Mouse (Mus musculus): ENCODE data around the gene Cntrl. TPM values are rescaled to one million over a fixed set of nuclear protein-coding genes. Genes with fewer than 3 reads are reported as not detected.
A peak's percentile ranks its signal among the peaks of the same experiment; 100 is the strongest.

Cntrl gene
- total RNA-seq, 2 experiments from 2014 or later, result 6.7 to 11.0 TPM

DNA sequence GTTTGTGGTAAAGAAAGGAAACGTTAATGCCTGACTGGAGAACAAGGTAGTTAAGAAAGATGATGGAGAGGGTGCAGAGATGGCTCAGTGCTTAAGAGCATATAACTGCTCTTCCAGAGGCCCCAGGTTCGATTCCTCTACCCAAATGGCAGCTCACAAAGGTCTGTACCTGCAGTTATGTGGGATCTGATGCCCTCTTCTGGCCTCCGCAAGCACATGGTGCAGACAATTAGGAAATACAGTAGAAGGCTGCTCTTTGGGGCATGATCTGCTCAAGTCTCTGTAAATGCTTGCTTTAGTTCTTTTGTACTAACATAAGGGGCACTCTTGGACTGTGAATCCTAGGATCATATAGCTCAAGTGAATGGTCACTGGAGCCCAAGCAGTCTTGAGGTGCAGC lies 580 bp upstream of the Cntrl start:
- intact Hi-C loops (cut with DNase I), result loop anchor here (1.0 to 10.0 kb wide), 3 partner anchors 64 to 264 kb away; no protein-coding TSS in a partner anchor
- DNase-seq (ENCODE audit: low spot score in 2 of 2), result peak; percentile 26 to 32

DNA sequence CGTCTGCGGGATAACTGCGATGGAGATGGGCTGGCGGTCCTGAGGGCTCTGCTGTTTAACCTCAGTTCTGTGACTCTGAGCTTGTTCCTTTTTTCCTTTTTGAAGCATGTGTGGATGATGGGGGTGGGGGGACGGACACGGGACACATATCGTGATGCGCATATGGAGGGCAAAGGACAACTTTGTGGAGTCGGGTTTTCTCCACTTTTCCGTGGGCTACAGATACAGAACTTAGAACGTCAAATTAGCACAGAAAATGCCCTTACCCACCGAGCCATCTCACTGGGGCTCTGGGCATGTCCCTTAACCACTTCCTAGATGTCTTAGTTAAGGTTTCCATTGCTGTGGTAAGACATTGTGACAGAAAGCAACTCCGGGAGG lies 622 bp downstream of the Cntrl start:
- no peak for DNase-seq (ENCODE audit: low spot score in 2 of 2)
- intact Hi-C loops (cut with DNase I), result loop anchor here (1.0 to 10.0 kb wide), 3 partner anchors 65 to 265 kb away; no protein-coding TSS in a partner anchor

DNA sequence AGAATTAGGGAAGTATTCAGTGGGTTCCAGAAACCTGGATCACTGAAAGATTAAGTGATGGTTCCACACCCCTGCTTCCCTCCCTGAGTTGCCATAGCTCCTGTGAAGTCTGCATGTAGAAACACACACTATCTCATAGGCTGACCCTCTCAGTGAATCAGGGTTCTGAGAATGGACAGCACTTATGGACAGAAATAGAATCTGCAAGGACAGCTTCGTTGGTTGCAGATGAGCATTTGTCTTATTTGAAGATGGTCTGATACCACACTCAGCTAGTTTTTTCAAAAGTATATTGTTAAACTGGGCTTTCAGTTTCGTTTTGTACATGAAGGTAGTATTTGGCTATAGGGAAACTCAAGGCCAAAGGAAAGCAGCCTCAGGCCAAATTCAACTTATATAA lies 1.2 kb downstream of the Cntrl start:
- intact Hi-C loops (cut with DNase I), result no loop called here

DNA sequence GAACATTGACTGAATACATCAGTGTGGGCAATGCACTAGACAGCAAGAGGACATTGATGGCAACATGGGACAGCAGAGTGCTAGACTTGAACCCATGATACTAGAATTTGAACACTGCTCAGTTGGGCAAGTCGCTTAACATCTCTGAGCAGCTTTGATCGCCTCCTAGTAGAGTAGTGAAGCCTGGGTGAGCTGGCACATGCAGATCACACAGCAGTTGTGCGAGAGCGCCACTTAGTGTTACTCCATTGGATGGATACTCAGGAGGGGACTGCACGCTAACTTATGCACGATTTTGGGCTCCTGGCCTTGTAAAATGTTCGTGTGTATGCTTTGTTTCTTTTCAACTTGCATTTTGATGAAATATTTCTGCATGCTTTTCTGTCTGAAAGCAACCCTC lies 15.4 kb downstream of the Cntrl start:
- intact Hi-C loops (cut with DNase I), result no loop called here
- no peak for DNase-seq (ENCODE audit: low spot score in 2 of 2)

More for the DNA sequence above, 1.2 kb downstream of the Cntrl start:
- DNase-seq (ENCODE audit: low spot score in 2 of 2), result no peak

DNA sequence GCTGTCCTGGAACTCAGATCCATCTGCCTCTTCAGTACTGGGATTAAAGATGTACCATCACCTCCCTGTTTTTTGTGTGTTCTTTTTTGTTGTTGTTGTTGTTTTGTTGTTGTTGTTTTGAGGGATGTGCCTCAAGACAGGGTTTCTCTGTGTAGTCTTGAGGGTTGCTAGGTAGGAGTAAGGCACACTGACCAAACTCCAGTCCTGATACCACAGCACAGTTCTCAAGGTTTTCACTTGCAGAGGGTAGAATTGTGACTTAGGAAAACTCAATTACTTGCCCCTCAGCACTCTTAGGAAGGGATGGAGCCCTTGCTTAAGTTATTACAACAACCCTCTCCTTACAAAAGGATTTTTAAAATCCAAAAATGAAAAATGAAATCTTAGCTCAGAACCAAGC lies 22.2 kb downstream of the Cntrl start:
- no peak for DNase-seq (ENCODE audit: low spot score in 2 of 2)
- intact Hi-C loops (cut with DNase I), result no loop called here

DNA sequence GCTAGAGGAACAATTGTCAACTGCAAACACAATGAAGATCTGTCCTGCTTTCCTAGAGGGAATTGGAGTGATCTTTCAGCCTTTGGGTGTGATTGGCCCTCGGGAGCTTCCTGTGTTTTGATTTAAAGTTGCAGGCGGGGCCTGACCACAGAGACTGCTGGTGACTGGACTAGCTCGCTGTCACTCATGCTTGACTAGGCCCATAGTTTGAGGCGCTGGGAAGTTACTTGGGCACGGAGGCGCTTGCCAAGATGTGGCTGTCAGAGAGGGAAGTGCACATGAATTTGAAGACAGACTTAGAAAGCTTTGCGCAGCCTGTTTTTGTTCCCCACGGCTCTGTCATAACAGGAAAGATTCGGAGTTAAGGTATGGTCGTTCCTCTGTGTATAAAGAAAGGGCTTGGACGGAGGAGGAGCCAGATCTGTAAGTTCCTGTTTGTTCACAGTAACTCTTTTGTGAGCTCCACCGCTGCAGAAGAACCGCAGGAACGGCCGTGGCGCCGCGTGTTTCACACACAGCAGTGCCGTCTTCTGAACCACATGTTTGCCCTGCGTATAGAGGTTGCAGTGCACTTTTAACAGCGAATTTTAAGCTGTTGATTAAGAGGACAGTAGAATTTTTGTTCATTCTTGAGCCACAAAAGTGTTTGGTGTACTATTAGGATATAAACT lies 22.8 kb downstream of the Cntrl start:
- peak; percentile 91 to 96 for DNase-seq (ENCODE audit: low spot score in 2 of 2)
- intact Hi-C loops (cut with DNase I), result no loop called here

DNA sequence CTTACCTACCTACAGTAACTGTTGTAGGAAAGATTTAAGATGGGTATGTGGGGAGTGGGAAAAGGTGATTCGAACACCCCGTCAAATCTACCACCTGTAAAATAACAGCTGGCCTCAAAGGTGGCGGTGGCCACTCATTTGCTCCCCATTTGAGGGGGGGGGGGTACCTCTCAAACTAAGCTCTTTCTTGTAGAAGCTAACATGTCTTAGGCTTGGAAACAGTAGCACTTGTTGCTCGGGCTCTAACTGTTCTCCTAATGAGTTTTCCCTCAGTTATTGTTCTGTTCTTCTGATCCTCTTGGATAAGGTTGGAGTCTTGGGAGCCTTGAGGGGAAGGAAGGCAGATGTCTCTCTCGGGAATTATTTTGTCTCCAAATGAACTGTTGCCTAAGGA lies 23.4 kb downstream of the Cntrl start:
- no peak for DNase-seq (ENCODE audit: low spot score in 2 of 2)
- intact Hi-C loops (cut with DNase I), result no loop called here

DNA sequence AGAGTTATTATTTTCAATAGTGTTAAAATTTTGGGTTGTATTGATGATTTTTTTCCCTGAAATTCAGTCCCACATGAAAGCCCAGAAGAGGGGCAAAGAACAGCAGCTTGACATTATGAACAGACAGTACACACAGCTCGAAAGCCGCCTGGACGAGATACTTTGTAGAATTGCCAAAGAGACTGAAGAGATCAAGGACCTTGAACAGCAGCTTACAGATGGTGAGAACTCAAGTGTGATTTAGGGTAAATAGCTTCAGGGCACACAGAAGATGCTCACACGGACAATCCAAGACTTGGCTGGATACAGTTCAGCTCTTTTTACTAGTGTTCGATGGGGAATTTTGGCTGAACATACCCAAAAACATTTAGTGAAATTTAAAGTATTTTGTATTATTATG lies 24.6 kb downstream of the Cntrl start:
- intact Hi-C loops (cut with DNase I), result no loop called here
- DNase-seq (ENCODE audit: low spot score in 2 of 2), result no peak

DNA sequence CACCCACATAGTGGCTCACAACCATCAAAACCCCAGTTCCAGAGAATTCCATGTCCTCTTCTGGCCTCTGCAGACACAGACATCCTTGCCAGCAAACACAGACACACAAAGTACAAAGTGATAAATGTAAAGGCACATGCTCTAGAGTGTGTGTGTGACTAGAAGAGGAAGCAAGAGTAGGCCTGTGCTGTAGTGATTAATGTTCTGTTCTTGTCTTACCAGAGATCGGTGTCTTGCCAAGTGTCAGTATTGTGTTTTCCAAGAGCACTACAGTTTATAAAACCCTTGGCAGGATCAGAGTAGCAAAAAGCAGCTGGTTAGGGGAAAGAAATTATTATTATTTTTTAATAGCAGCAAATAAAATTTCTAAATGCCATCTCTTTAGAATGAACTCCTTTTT lies 29.3 kb downstream of the Cntrl start:
- DNase-seq (ENCODE audit: low spot score in 2 of 2), result no peak
- intact Hi-C loops (cut with DNase I), result no loop called here

DNA sequence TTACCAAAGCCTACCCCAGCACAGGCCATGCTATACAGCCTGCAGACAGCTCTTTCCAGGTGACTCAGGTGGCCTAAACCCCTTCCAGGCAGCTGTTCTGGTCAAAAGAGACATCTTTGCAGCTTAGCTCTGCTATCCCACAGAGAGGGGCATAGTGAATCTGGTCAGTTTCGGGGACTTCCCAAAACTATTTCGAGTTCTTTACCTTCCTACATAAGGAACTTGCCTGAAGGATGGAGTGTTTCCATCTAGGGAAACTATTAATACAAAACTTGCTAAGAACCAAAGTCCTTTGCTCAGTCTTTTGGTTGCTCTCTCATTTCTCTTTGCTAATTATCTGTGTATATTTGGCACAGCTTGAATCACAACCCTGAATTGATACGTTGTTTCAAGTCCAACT lies 32.4 kb downstream of the Cntrl start:
- DNase-seq (ENCODE audit: low spot score in 2 of 2), result no peak
- intact Hi-C loops (cut with DNase I), result no loop called here

DNA sequence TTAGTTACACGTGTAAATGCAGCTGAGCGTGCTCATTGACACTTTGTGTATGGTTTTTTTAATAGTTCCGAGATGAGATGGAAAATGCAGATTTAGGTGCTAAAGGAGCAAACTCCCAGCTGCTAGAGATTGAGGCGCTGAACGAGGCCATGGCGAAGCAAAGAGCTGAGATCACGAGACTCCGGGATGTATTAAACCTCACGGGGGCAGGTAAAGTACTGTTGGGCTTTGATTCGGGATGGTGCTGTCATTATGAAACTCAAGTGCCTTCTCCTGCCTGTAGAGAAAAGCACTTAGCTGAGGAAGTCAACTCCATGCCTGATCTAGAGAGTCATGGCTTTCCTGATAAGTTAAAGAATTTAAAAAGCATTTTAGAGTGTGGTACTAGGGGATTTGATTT lies 39.5 kb downstream of the Cntrl start:
- intact Hi-C loops (cut with DNase I), result no loop called here
- DNase-seq (ENCODE audit: low spot score in 2 of 2), result no peak

DNA sequence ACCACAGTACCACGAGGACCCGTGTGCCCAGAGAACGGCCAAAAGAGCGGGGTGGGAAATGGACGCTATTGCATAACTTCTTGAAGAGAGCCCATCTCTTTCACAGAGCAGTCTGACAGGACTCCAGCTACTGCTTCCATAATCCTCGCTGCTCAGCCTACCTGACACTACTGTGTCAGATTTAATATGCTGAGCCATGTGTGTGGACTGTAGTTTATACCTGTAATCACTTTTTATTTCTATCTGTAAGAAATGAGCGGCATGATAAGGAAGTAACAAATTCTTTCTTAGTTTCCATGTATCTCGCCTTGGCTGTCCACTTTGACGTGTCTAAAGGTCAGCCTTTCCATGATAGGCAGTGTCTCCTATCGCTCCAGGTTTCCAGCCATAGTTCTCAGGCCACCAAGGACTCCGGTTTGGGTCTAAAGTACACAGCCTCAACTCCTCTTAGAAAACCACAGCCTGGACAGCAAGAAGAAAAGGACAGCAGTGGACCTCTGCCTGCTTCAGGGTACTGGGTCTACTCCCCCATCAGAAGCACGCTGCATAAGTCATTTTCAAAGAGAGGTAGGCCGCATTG lies 42.1 kb downstream of the Cntrl start:
- no peak for DNase-seq (ENCODE audit: low spot score in 2 of 2)
- intact Hi-C loops (cut with DNase I), result no loop called here

DNA sequence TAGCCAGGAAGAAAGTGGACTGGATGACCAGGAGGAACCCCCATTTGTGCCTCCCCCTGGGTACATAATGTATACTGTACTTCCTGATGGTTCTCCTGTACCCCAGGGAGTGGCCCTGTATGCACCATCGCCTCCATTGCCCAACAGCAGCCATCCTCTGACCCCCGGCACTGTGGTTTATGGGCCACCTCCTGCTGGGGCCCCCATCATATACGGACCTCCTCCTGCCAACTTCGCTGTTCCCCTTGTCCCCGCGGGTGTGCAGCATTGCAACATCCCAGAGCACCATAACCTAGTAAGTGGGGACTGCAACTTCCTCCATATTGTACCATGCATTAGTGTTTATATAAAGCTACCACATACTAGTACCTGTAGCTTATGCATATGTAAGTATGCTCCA lies 43.9 kb downstream of the Cntrl start:
- intact Hi-C loops (cut with DNase I), result no loop called here

DNA sequence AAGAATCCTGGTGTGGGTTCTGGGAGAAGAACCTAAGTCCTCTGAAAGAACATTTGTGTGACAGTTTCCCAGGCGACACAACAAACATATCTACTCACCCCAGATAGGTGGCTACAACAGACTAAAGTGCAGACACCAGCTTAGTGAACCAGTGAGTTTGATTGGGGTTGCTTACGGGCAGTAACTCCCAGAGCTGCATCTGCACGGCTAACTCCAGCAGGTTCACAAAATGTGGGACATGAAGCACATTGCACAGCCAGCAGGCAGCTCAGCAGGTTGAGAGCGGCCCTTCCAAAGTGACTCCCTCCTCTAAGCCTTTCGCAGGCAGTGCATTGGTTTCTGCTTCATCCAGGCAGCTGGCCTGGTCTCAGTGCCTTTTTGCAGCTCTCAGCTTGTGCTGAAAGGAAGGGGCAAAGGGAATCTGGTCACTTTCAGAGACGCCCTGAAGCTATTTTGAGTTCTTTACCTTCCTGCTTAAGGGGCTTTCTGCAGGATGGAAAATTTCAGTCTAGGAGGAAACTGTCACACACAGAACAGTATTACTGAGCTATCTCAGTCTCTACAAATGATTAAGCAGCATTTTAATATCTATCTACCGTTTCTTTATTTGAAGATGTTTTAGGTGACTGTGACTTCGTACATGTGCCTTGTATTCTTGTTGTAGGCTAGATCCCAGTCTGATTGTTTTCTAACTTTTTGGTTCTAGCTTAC lies 44.7 kb downstream of the Cntrl start:
- intact Hi-C loops (cut with DNase I), result no loop called here

More for the DNA sequence above, 43.9 kb downstream of the Cntrl start:
- DNase-seq (ENCODE audit: low spot score in 2 of 2), result no peak

DNA sequence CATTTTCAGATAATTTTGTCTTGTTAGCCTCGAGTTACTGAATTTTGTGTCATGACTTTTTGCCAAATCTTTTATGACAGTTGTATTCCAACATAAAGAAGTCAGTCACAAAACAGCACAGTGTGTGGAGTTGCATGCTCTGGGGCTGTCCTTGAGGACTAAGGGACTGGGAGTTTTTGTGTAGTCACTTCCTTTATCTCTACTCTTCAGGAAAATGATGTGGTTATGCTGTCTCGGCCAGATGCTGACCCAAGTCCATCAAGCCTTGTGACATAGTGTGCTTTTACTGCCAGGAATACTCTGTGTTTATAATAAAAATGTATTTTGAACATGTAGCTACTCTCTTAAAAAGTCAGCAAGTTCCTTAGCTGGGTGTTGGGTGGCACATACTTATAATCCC lies 47.7 kb downstream of the Cntrl start:
- intact Hi-C loops (cut with DNase I), result no loop called here
- no peak for DNase-seq (ENCODE audit: low spot score in 2 of 2)

More for the DNA sequence above, 44.7 kb downstream of the Cntrl start:
- no peak for DNase-seq (ENCODE audit: low spot score in 2 of 2)

DNA sequence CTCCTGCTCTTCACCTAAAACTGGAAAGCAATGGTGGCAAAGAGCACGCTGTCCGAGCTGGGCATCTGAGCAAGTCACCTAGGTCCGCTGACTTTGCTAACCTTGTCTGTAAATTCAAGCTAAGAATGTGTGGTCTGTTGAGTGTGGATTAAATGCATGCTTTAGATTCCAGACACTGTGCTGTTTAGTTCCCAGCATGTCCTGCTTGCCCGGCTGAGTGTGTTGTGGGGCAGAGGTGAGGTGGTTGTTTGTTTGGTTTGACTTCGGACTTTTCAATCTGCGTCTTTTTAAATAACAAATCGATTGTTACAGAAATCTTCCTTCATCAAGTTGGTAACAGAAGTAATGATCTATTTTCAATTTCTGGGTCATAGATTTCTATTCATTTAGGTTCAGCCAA lies 48.5 kb downstream of the Cntrl start:
- DNase-seq (ENCODE audit: low spot score in 2 of 2), result no peak
- intact Hi-C loops (cut with DNase I), result no loop called here

DNA sequence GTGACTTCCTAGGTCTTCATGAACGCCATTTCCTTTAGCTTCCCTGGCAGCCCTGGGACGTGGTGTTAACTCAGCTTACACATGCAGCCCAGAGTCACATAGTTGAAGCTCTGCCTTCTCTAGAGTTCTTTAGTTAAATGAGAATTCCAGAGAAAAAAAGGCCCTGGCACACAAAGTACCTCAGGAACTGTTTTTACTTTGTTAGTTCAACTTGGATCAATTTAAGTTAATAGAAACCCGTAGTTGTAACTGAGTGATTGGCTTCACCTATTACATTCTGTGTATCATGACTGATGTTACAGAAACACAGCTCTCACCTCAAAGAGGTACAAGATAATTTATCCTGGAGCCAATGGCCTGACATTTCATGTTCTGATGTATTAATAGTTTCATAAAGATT lies 49.1 kb downstream of the Cntrl start:
- intact Hi-C loops (cut with DNase I), result no loop called here
- DNase-seq (ENCODE audit: low spot score in 2 of 2), result no peak

DNA sequence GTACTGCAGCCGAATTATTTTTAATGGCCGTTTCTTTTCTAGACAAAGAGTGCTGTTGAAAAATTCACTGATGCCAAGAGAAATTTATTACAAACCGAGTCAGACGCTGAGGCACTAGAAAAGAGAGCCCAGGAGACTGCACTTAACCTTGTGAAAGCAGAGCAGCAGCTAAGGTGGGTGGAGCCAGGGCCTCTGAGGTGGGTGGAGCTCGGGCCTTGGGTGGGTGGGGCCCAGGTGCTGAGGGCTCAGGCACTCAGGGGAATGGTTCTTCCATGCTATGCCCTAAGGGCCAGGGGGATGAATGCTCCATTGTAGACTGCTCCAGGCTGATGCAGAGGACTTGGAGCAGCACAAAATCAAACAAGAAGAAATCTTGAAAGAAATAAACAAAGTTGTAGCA lies 50.9 kb downstream of the Cntrl start:
- intact Hi-C loops (cut with DNase I), result no loop called here

DNA sequence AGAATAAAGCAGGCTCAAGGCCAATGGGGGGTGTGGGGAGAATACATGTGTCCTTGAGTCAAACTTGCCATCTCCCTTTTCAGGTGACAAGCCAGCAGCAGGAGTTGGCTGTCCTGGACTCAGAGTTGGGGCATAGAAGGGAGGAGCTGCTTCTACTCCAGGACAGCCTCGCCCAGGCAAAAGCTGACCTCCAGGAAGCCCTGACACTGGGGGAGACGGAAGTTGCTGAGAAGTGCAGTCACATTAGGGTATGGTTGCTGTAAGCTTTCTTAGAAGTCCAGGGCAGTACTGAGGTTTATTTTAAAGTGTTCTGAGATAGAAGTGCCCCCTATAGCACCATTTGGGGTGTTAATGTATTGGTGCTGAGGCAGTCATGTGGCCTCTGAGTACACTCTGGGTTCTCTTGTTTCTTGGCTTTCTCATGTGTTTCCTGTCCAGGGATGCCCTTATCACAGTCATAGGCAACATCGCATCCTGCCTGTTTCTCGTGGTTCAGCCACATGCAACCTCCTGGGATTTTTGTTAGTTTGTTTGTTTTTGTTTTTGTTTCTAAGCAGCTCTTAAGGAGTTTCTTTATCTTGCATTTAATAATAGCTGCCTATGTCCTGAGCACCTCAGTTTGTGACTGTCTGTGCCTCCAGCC lies 52.7 kb downstream of the Cntrl start:
- intact Hi-C loops (cut with DNase I), result no loop called here
- no peak for DNase-seq (ENCODE audit: low spot score in 2 of 2)

More for the DNA sequence above, 50.9 kb downstream of the Cntrl start:
- DNase-seq (ENCODE audit: low spot score in 2 of 2), result no peak

DNA sequence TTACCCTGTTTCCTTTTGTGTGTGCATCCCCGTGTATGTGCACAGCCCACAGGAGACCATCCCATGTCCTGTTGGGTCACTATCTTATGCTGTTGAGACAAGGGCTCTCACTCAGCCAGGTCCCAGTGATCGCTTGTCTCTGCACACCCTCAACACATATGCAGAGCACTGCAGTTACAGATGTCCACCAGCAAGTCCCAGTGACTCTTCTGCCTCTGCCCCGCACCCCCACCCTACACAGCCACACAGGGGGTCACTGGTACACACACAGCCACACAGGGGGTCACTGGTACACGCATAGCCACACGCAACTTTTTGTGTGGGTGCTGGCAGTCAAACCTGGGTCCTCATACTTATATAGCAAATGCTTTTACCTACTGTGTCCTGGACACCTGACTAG lies 54.1 kb downstream of the Cntrl start:
- intact Hi-C loops (cut with DNase I), result no loop called here
- DNase-seq (ENCODE audit: low spot score in 2 of 2), result no peak

DNA sequence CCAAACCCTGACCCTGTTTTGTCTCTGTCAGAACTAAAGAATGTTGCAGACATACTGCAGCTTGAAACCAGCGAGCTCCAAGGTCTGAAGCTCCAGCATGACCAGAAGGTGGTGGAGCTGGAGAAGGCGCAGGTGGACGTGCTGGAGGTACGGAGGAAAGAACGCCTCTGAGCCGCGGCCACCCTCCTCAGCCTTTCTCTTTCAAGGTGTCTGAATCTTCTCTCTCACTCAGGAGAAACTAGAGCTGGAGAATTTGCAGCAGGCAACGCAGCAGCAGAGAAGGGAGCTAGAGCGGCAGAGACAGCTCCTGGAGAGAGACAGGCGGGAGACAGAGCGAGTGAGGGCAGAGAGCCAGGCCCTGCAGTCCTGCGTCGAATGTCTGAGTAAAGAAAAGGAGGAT lies 56.1 kb downstream of the Cntrl start:
- no peak for DNase-seq (ENCODE audit: low spot score in 2 of 2)
- intact Hi-C loops (cut with DNase I), result no loop called here
